ENCODE assay signal across 8 mouse cellular contexts in the genomic region with DNA sequence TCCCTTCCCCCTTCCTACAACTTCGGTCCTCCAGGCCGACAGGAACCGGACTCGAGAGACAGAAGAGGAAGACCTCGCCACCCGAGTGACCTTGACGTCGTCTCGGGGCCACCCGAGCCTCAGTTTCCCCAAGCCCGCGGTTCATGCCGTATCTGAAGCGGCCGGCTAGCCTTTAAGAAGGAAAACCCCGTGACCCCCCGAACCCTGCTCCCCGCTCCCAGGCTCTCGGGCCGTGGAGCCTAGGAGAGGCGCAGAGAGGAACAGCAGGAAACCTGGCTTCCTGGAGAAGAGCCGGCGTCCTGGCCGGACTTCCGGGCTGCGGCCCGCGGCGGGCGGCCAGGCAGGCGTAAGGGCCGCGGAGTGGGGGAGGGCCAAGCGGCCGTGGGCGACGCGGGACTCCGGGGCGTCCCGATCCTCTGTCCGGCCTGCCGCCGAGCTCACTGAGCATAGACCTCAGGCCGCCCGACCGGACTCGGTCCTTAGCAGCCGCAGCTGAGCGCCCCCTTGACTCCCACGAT. TPM values are rescaled to one million over a fixed set of nuclear protein-coding genes. Genes with fewer than 3 reads are reported as not detected.
DNase-seq lines count a peak whose midpoint lies in the region; ATAC-seq and TF ChIP-seq lines count a peak whose summit lies in the region.

No protein-coding gene starts in this region.

- peak overlapping the region; percentile 99 for H3K27ac ChIP-seq in heart, embryonic 13.5 days (replicated peaks)
- peak overlapping the region; percentile 37; the same call in 1 of the 2 replicates for H3K27ac ChIP-seq in ES-Bruce4 (ENCODE audit: insufficient read depth, low read length)
- peak overlapping the region; percentile 89 for H3K27ac ChIP-seq in forebrain, embryonic 11.5 days (ENCODE audit: low read depth, low read length)
- peak overlapping the region; percentile 96 for H3K27ac ChIP-seq in liver, embryonic 13.5 days
- peak overlapping the region; percentile 98 for H3K27ac ChIP-seq in small intestine, adult 2 months (ENCODE audit: insufficient read depth, low read depth, low read length)

- H3K36me3 ChIP-seq in heart, embryonic 13.5 days, result peaks cover 9% of the 10 kb centered on the region
- 0 out of 2 replicates have a peak, but pooled peaks cover 7% of the 10 kb centered on the region for H3K36me3 ChIP-seq in ES-Bruce4 (ENCODE audit: control insufficient read depth, insufficient read depth, low read length, poor library complexity, severe bottlenecking)
- H3K36me3 ChIP-seq in forebrain, embryonic 11.5 days (ENCODE audit: control insufficient read depth, insufficient read depth, low read length), result no peaks in the 10 kb centered on the region
- peaks cover 16% of the 10 kb centered on the region for H3K36me3 ChIP-seq in liver, embryonic 13.5 days
- peaks cover 9% of the 10 kb centered on the region for H3K36me3 ChIP-seq in small intestine, adult 2 months (ENCODE audit: control insufficient read depth, insufficient read depth, low read length)

- H3K9me3 ChIP-seq in heart, embryonic 13.5 days, result no peaks in the 10 kb centered on the region
- no peaks in the 10 kb centered on the region for H3K9me3 ChIP-seq in ES-Bruce4 (replicated peaks; ENCODE audit: control insufficient read depth, insufficient read depth, low read length, poor library complexity, severe bottlenecking)
- no peaks in the 10 kb centered on the region for H3K9me3 ChIP-seq in forebrain, embryonic 11.5 days (ENCODE audit: control insufficient read depth, low read length)
- no peaks in the 10 kb centered on the region for H3K9me3 ChIP-seq in liver, embryonic 13.5 days (replicated peaks)

- H3K9ac ChIP-seq in heart, embryonic 13.5 days, result peak overlapping the region; percentile 100
- H3K9ac ChIP-seq in ES-Bruce4 (ENCODE audit: low read depth, poor library complexity, severe bottlenecking), result peak overlapping the region; percentile 99
- H3K9ac ChIP-seq in forebrain, embryonic 11.5 days (ENCODE audit: low read length), result peak overlapping the region; percentile 98
- H3K9ac ChIP-seq in liver, embryonic 13.5 days, result peak overlapping the region; percentile 100

- no peak for TF ChIP-seq EP300 in ES-Bruce4 (IDR thresholded peaks at IDR 0.05; ENCODE audit: insufficient read depth, low read depth, low read length)

- no peak for TF ChIP-seq POLR2A in ES-Bruce4 (IDR thresholded peaks at IDR 0.05; ENCODE audit: insufficient read depth, low read length)
- no peak for TF ChIP-seq POLR2A in small intestine, adult 2 months (IDR thresholded peaks at IDR 0.05; ENCODE audit: low read depth, low read length)

- ATAC-seq in heart, embryonic 13.5 days (ENCODE audit: extremely low read depth, insufficient number of reproducible peaks, low FRiP score, low TSS enrichment), result peak; percentile 82
- ATAC-seq in forebrain, embryonic 11.5 days (replicated peaks; ENCODE audit: low FRiP score), result peak; percentile 83
- ATAC-seq in liver, embryonic 13.5 days (ENCODE audit: low read depth), result peak; percentile 76

- H3K4me2 ChIP-seq in heart, embryonic 13.5 days, result peak overlapping the region; percentile 96
- peak overlapping the region; percentile 89 for H3K4me2 ChIP-seq in forebrain, embryonic 11.5 days (ENCODE audit: low read depth, low read length, severe bottlenecking)
- peak overlapping the region; percentile 86 for H3K4me2 ChIP-seq in liver, embryonic 13.5 days

- no peak for DNase-seq in heart, adult 18-20 months
- no peak for DNase-seq in forebrain, embryonic 11.5 days (ENCODE audit: low spot score)
- DNase-seq in liver, embryonic 13.5 days, result no peak
- no peak for DNase-seq in Muller cell, postnatal 12 days (ENCODE audit: inconsistent ontology term)
- DNase-seq in urinary bladder, postnatal 25 days (ENCODE audit: low spot score), result no peak

- no peaks in the 10 kb centered on the region for H3K27me3 ChIP-seq in heart, embryonic 13.5 days (replicated peaks)
- H3K27me3 ChIP-seq in ES-Bruce4 (ENCODE audit: control insufficient read depth, insufficient read depth, low read length, poor library complexity, severe bottlenecking), result no peaks in the 10 kb centered on the region
- H3K27me3 ChIP-seq in forebrain, embryonic 11.5 days (ENCODE audit: control insufficient read depth, insufficient read depth, low read length), result no peaks in the 10 kb centered on the region
- H3K27me3 ChIP-seq in liver, embryonic 13.5 days, result peaks cover 6% of the 10 kb centered on the region; the same call in 1 of the 2 replicates
- H3K27me3 ChIP-seq in small intestine, adult 2 months (ENCODE audit: control insufficient read depth, insufficient read depth, low read length), result no peaks in the 10 kb centered on the region

- peaks cover 54% of the 10 kb centered on the region for H3K4me1 ChIP-seq in heart, embryonic 13.5 days
- H3K4me1 ChIP-seq in ES-Bruce4 (ENCODE audit: control insufficient read depth, insufficient read depth, low read length), result peaks cover 5% of the 10 kb centered on the region
- peaks cover 10% of the 10 kb centered on the region for H3K4me1 ChIP-seq in forebrain, embryonic 11.5 days (replicated peaks; ENCODE audit: control insufficient read depth, insufficient read depth, low read length)
- peaks cover 65% of the 10 kb centered on the region for H3K4me1 ChIP-seq in liver, embryonic 13.5 days (replicated peaks)
- peaks cover 28% of the 10 kb centered on the region for H3K4me1 ChIP-seq in small intestine, adult 2 months (ENCODE audit: control insufficient read depth, insufficient read depth, insufficient read length, low read length)

- H3K4me3 ChIP-seq in heart, embryonic 13.5 days, result peak overlapping the region; percentile 100
- H3K4me3 ChIP-seq in ES-Bruce4 (ENCODE audit: low read depth, low read length), result peak overlapping the region; percentile 83
- H3K4me3 ChIP-seq in forebrain, embryonic 11.5 days (ENCODE audit: low read depth, low read length), result peak overlapping the region; percentile 100
- peak overlapping the region; percentile 100 for H3K4me3 ChIP-seq in liver, embryonic 13.5 days (replicated peaks)
- peak overlapping the region; percentile 88 for H3K4me3 ChIP-seq in small intestine, adult 2 months (ENCODE audit: low read depth, low read length)

- no peak for TF ChIP-seq CTCF in ES-Bruce4 (IDR thresholded peaks at IDR 0.05; ENCODE audit: low read depth, low read length)
- no peak for TF ChIP-seq CTCF in small intestine, adult 2 months (IDR thresholded peaks at IDR 0.05; ENCODE audit: extremely low read depth, insufficient read length, insufficient replicate concordance, low read depth, low read length)

- WGBS in heart, embryonic 13.5 days, result under 1% methylated on average over 49 of the region's 51 CpGs
- under 1% methylated on average over 46 of the region's 51 CpGs for WGBS in forebrain, embryonic 11.5 days
- WGBS in liver, embryonic 13.5 days (ENCODE audit: insufficient replicate concordance), result 1% methylated on average over 51 of the region's 51 CpGs
- WGBS in small intestine, adult 2 months, result under 1% methylated on average over 51 of the region's 51 CpGs

RNA-seq across cellular contexts. Expression of gene Arf1, which starts 0.4 kb away (rescaled TPM):
- polyA plus RNA-seq in heart, embryonic 13.5 days (2015; fragmentation: Nextera tagmentation; extraction: Ambion mirVana), result 582 and 610 TPM in 2 replicates
- total RNA-seq in heart, adult 18-20 months (2021), result 100 to 1,000 TPM; 261 to 267 TPM
- 375 and 376 TPM in 2 replicates for polyA plus RNA-seq in ES-Bruce4 (2011; ENCODE audit: insufficient read depth, insufficient read length, low read depth, missing spikeins)
- polyA plus RNA-seq in forebrain, embryonic 11.5 days (2014; fragmentation: Nextera tagmentation; extraction: Ambion mirVana), result 577 and 597 TPM in 2 replicates
- polyA plus RNA-seq in liver, embryonic 13.5 days (2015; fragmentation: Nextera tagmentation; extraction: Ambion mirVana), result 275 and 317 TPM in 2 replicates
- 472 and 885 TPM in 2 replicates for polyA plus RNA-seq in small intestine, adult 2 months (2012; rRNA removed)

RNA-seq across cellular contexts. Expression of gene 2310033P09Rik, which starts 19.5 kb away (rescaled TPM):
- 22.6 and 23.1 TPM in 2 replicates for polyA plus RNA-seq in heart, embryonic 13.5 days (2015; fragmentation: Nextera tagmentation; extraction: Ambion mirVana)
- total RNA-seq in heart, adult 18-20 months (2021), result 10 to 100 TPM in 1 of 2 experiments, 1 to 10 TPM in 1; 9.9 to 11.8 TPM
- polyA plus RNA-seq in ES-Bruce4 (2011; ENCODE audit: insufficient read depth, insufficient read length, low read depth, missing spikeins), result 14.3 and 15.3 TPM in 2 replicates
- 36.6 and 41.0 TPM in 2 replicates for polyA plus RNA-seq in forebrain, embryonic 11.5 days (2014; fragmentation: Nextera tagmentation; extraction: Ambion mirVana)
- polyA plus RNA-seq in liver, embryonic 13.5 days (2015; fragmentation: Nextera tagmentation; extraction: Ambion mirVana), result 26.2 and 26.8 TPM in 2 replicates
- 7.6 and 16.0 TPM in 2 replicates for polyA plus RNA-seq in small intestine, adult 2 months (2012; rRNA removed)

RNA-seq across cellular contexts. Expression of gene Mrpl55, which starts 25.4 kb away (rescaled TPM):
- 105 and 117 TPM in 2 replicates for polyA plus RNA-seq in heart, embryonic 13.5 days (2015; fragmentation: Nextera tagmentation; extraction: Ambion mirVana)
- total RNA-seq in heart, adult 18-20 months (2021), result 100 to 1,000 TPM; 122 to 133 TPM
- 41.7 and 48.2 TPM in 2 replicates for polyA plus RNA-seq in ES-Bruce4 (2011; ENCODE audit: insufficient read depth, insufficient read length, low read depth, missing spikeins)
- 94.3 and 103 TPM in 2 replicates for polyA plus RNA-seq in forebrain, embryonic 11.5 days (2014; fragmentation: Nextera tagmentation; extraction: Ambion mirVana)
- 69.6 and 75.8 TPM in 2 replicates for polyA plus RNA-seq in liver, embryonic 13.5 days (2015; fragmentation: Nextera tagmentation; extraction: Ambion mirVana)
- polyA plus RNA-seq in small intestine, adult 2 months (2012; rRNA removed), result 32.5 and 36.0 TPM in 2 replicates

RNA-seq across cellular contexts. Expression of gene Guk1, which starts 35.7 kb away (rescaled TPM):
- polyA plus RNA-seq in heart, embryonic 13.5 days (2015; fragmentation: Nextera tagmentation; extraction: Ambion mirVana), result 114 and 123 TPM in 2 replicates
- total RNA-seq in heart, adult 18-20 months (2021), result 100 to 1,000 TPM; 108 to 133 TPM
- 54.0 and 54.9 TPM in 2 replicates for polyA plus RNA-seq in ES-Bruce4 (2011; ENCODE audit: insufficient read depth, insufficient read length, low read depth, missing spikeins)
- polyA plus RNA-seq in forebrain, embryonic 11.5 days (2014; fragmentation: Nextera tagmentation; extraction: Ambion mirVana), result 90.3 and 95.7 TPM in 2 replicates
- polyA plus RNA-seq in liver, embryonic 13.5 days (2015; fragmentation: Nextera tagmentation; extraction: Ambion mirVana), result 71.2 and 76.4 TPM in 2 replicates
- 284 and 285 TPM in 2 replicates for polyA plus RNA-seq in small intestine, adult 2 months (2012; rRNA removed)

RNA-seq across cellular contexts. Expression of gene Gjc2, which starts 44.6 kb away (rescaled TPM):
- polyA plus RNA-seq in heart, embryonic 13.5 days (2015; fragmentation: Nextera tagmentation; extraction: Ambion mirVana), result 0.06 and 0.28 TPM in 2 replicates
- under 1 TPM; 0.54 to 0.77 TPM for total RNA-seq in heart, adult 18-20 months (2021)
- not detected in 2 replicates for polyA plus RNA-seq in ES-Bruce4 (2011; ENCODE audit: insufficient read depth, insufficient read length, low read depth, missing spikeins)
- polyA plus RNA-seq in forebrain, embryonic 11.5 days (2014; fragmentation: Nextera tagmentation; extraction: Ambion mirVana), result 0.08 TPM in 1 of 2 replicates, not detected in the other
- 0.05 and 0.07 TPM in 2 replicates for polyA plus RNA-seq in liver, embryonic 13.5 days (2015; fragmentation: Nextera tagmentation; extraction: Ambion mirVana)
- 4.6 TPM in 2 replicates for polyA plus RNA-seq in small intestine, adult 2 months (2012; rRNA removed)

Comparison
In these comparisons a context has a peak if more than half of its experiments do, and no peak if none do; other contexts are left out.
1. H3K27ac ChIP-seq: peak in every context shown above with its lines; median percentile 99 in heart, embryonic 13.5 days; 98 in small intestine, adult 2 months; 96 in liver, embryonic 13.5 days; 89 in forebrain, embryonic 11.5 days; 37 in ES-Bruce4.